Mouse (Mus musculus): Measurements from ENCODE around the gene Gid4.

DNA sequence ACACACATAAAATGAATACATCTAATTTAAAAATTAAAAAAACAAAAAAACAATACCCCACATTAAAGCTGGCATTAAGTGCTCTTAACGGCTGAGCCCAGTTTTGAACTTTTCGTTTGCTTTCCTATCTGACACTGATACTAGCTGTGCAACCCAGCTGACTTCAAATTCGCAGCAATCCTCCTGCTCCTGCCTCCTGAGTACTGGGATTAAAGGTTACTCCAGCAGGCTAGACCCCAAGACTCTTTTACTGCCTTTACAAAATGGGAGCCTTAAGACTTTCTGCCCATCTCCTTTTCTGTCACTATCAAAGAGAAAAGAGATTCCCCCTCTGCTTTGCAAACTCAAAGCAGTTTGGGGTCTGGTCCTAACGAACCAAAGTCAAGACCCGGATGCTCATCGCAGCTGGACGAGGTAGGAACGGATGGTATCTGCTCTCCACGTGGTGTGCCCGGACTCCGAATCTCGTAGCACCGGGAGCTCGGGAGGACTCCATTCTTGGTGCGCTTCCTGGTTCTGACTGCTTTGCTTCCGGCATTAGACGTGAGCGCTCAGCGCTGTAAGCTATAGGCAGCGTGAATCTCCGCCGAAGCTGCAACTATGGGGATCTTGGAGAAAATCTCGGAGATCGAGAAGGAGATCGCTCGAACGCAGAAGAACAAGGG, 37.3 kb downstream of the Gid4 start, which contains the start of gene Drg2:
- no peak for TF ChIP-seq CTCF (IDR thresholded peaks at IDR 0.05; ENCODE audit: low read depth, low read length)
- TF ChIP-seq POLR2A (IDR thresholded peaks at IDR 0.05; ENCODE audit: extremely low read depth, insufficient read depth, low read length): peak; percentile 59
